Mouse (Mus musculus) right cerebral cortex, adult 2 months (tissue): ENCODE data around the gene Lipf.

Source experiments
- DNase-seq, 2 experiments: peaks; one replicate each; pipeline ENCODE4 v3.0.0; 2021 to 2022; ENCODE audit warnings: low spot score in 2 of 2

The Lipf gene

GRCm38 (mm10) chr19:33960887-33961286, at the start of gene Lipf:
Gene Lipf (plus strand): TSS chr19:33961187.
- no peak for DNase-seq

GRCm38 (mm10) chr19:33924099-33924498, 36.9 kb upstream of the Lipf start:
- DNase-seq, result no peak

DNA sequence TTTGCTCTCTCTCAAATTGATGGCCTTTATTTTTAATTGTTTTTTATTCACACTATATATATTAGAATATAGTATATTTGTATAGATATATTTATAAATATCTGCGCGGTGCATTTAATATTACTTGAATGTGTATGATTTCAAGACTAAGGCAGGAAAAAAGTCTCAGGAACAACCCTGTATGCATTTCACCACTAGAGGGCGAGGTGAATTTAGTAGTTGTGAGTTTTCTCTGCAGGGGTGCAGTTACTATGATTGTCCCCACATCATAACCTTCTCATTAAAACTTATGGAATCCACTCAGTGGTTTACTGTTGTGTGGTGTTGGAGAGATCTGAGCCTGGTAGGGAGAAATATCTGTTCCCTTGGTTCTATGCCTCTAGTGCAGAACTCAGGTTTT, 18.0 kb downstream of the Lipf start:
- peak; percentile 7 to 9 for DNase-seq

DNA sequence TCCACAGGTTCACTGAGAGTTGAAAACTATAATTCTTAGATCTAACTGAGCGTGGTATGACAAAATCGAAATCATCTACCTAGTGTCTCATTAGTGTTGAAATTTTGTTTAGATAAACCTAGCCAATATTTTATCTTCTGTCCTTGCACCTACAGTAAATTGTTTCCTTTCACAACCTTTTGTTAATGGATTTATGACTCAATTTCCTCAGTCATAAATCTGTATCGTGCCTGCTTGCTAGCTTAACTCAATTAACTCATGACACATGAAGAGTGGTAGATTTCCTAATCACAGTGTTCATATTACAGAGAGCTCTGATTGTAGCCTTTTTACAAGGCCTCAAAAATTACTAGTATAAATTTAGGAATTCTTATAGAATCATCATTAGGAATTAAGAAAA, 22.1 kb downstream of the Lipf start:
- DNase-seq, result no peak

DNA sequence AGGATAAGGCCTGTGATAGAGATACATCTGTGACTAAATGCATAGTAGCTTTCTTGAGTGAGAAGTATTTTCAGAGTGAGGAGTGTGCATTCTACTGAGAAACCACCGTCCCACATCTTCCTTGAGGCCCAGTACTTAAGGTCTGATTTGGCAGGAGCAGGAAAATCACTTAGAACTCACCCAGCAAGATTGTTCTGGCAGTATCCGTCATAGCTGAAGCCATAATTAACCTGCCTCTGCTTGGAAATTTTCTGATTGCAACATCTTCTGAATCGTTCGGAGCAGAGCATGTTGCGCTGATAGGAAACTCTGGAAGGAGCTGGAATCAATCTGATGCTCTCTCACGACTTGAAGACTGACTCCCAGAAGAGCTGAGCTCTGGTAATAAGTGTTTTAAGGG, 47.0 kb downstream of the Lipf start, which contains the start of gene Lipk:
Gene Lipk, plus strand, starts transcription at position 289 of the 400 bp plus-strand sequence.
- no peak for DNase-seq

GRCm38 (mm10) chr19:34021440-34022172, 60.6 kb downstream of the Lipf start:
- no peak for DNase-seq

GRCm38 (mm10) chr19:34022759-34023158, 61.8 kb downstream of the Lipf start:
- DNase-seq, result no peak
